Mouse (Mus musculus): ENCODE data around the gene Olfml2b.

DNA sequence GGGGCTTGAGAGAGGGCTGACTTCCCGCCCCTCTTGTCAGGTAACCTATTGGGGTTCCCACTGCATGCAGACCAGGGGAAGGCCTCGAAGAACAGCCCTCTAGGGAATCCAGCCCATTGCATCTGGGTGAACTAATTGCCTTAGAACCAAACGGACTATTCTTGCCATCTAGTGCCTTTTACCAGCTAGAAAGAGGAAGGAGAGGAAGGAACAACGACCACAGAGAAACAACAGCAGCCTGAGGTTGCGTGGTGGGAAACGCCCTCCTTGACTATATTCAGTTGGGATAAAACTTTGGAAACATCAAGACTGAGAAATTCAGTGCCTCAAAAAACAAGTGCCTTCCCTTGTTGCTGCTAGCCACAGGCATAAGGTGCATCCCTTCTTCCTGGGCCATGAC lies 39.5 kb downstream of the Olfml2b start:
- TF ChIP-seq GATA1 (IDR thresholded peaks at IDR 0.05; ENCODE audit: borderline replicate concordance, low read length), result no peak
- TF ChIP-seq FLI1 (IDR thresholded peaks at IDR 0.05; ENCODE audit: low read length), result no peak
